Mouse (Mus musculus): ENCODE data around the gene Fggy.

GRCm38 (mm10) chr4:95669336-95669735 is 112.0 kb downstream of the Fggy start:
- no peak for TF ChIP-seq POLR2A (IDR thresholded peaks at IDR 0.05; ENCODE audit: insufficient read depth, low read depth, low read length)
- TF ChIP-seq EP300 (IDR thresholded peaks at IDR 0.05; ENCODE audit: insufficient read depth, low read depth, low read length), result no peak
- TF ChIP-seq CTCF (IDR thresholded peaks at IDR 0.05), result no peak
